Mouse (Mus musculus): Measurements from ENCODE around the gene Cep55.

Cep55 gene

GRCm38 (mm10) chr19:38054720-38055192 is at the start of gene Cep55:
Gene Cep55 (plus strand): TSS chr19:38055011.
- peak; percentile 86 to 90 for DNase-seq (ENCODE audit: low spot score in 2 of 2)

GRCm38 (mm10) chr19:38011379-38011778 is 43.4 kb upstream of the Cep55 start:
- DNase-seq (ENCODE audit: low spot score in 2 of 2) = no peak

GRCm38 (mm10) chr19:38014443-38014842 is 40.4 kb upstream of the Cep55 start:
- DNase-seq (ENCODE audit: low spot score in 2 of 2) = no peak

GRCm38 (mm10) chr19:38015180-38015872 is 39.5 kb upstream of the Cep55 start:
- DNase-seq (ENCODE audit: low spot score in 2 of 2) = peak; percentile 51 to 63

- no peak for DNase-seq (ENCODE audit: low spot score in 2 of 2)
Observed at GRCm38 (mm10) chr19:38015873-38016254, 38.9 kb upstream of the Cep55 start.

GRCm38 (mm10) chr19:38022710-38023109 is 32.1 kb upstream of the Cep55 start:
- no peak for DNase-seq (ENCODE audit: low spot score in 2 of 2)

- DNase-seq (ENCODE audit: low spot score in 2 of 2) = no peak
Observed at GRCm38 (mm10) chr19:38023603-38024002, 31.2 kb upstream of the Cep55 start.

GRCm38 (mm10) chr19:38025254-38026041 is 29.4 kb upstream of the Cep55 start:
- DNase-seq (ENCODE audit: low spot score in 2 of 2) = no peak

GRCm38 (mm10) chr19:38026211-38026624 is 28.6 kb upstream of the Cep55 start:
- no peak for DNase-seq (ENCODE audit: low spot score in 2 of 2)

- no peak for DNase-seq (ENCODE audit: low spot score in 2 of 2)
Observed at GRCm38 (mm10) chr19:38027389-38027788, 27.4 kb upstream of the Cep55 start.

GRCm38 (mm10) chr19:38027881-38028521 is 26.8 kb upstream of the Cep55 start:
- DNase-seq (ENCODE audit: low spot score in 2 of 2) = no peak

GRCm38 (mm10) chr19:38029292-38029691 is 25.5 kb upstream of the Cep55 start:
- DNase-seq (ENCODE audit: low spot score in 2 of 2) = no peak

- DNase-seq (ENCODE audit: low spot score in 2 of 2) = no peak
Observed at GRCm38 (mm10) chr19:38029871-38030270, 24.9 kb upstream of the Cep55 start.

- DNase-seq (ENCODE audit: low spot score in 2 of 2) = peak in 1 of 2 experiments; percentile 19
Observed at GRCm38 (mm10) chr19:38030673-38031137, 24.1 kb upstream of the Cep55 start.

- no peak for DNase-seq (ENCODE audit: low spot score in 2 of 2)
Observed at GRCm38 (mm10) chr19:38031144-38031543, 23.7 kb upstream of the Cep55 start.

GRCm38 (mm10) chr19:38032993-38033734 is 21.6 kb upstream of the Cep55 start:
- no peak for DNase-seq (ENCODE audit: low spot score in 2 of 2)

- no peak for DNase-seq (ENCODE audit: low spot score in 2 of 2)
Observed at GRCm38 (mm10) chr19:38033735-38034057, 21.1 kb upstream of the Cep55 start.

GRCm38 (mm10) chr19:38034696-38035095 is 20.1 kb upstream of the Cep55 start:
- no peak for DNase-seq (ENCODE audit: low spot score in 2 of 2)

GRCm38 (mm10) chr19:38035766-38036165 is 19.0 kb upstream of the Cep55 start:
- DNase-seq (ENCODE audit: low spot score in 2 of 2) = no peak

- DNase-seq (ENCODE audit: low spot score in 2 of 2) = no peak
Observed at GRCm38 (mm10) chr19:38038267-38038666, 16.5 kb upstream of the Cep55 start.

GRCm38 (mm10) chr19:38042261-38042722 is 12.5 kb upstream of the Cep55 start:
- DNase-seq (ENCODE audit: low spot score in 2 of 2) = no peak
